Mouse (Mus musculus) T-helper 17 cell (primary cell): Measurements from ENCODE around the gene Tnr.

Experiments
- in situ Hi-C, 2 experiments: fragments of 300-600 bp; cut with MboI, MseI; formaldehyde crosslinking; loops; 1 replicate in 1 of 2; 2 replicates in 1 of 2; pipeline ENCODE4 v1.15.1; 2025; ENCODE audit warnings: high pct_unique_total_duplicates in 2 of 2

Tnr gene

DNA sequence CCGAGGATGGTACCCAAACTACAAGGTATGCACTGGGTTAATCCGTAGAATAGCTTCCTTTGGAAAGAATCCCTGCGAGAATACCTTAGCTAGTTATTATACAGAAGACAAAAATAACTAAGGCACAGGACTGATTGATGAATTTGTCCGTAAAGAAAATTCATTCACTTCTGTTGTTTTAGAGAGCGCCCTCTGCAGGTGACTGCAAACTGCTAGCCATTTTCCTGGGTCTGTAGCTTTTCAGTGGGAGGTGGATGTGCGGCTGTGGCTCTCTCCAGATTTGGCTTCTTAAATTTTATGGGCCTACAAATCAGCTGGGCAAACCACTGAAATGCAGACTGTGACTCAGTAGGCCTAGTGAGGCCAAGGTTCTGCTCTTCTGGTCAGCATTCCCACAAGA is 42.5 kb downstream of the Tnr start:
- in situ Hi-C loops: no loop called here

GRCm38 (mm10) chr1:159567171-159567570 is 43.6 kb downstream of the Tnr start:
- in situ Hi-C loops: no loop called here

DNA sequence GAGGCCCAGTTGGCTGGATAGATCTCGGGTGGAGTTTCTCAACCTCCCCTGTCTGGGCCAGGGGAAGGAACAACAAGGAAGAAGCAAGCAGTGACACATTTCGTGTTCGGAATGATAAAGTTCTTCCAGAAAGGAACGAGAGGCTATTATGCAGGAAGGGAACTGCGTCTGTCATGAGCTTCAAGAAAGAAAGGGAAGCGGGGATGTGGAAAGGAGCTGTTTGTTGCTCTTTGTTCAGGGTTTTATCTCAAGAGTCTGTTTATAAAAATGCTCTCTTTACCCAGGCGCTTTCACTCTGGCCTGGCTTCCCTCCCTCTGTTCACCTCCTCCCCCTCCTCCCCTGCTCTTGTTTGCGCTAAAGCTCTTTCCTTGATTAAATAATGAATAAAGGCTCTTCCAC is 46.7 kb downstream of the Tnr start:
- in situ Hi-C loops: no loop called here

DNA sequence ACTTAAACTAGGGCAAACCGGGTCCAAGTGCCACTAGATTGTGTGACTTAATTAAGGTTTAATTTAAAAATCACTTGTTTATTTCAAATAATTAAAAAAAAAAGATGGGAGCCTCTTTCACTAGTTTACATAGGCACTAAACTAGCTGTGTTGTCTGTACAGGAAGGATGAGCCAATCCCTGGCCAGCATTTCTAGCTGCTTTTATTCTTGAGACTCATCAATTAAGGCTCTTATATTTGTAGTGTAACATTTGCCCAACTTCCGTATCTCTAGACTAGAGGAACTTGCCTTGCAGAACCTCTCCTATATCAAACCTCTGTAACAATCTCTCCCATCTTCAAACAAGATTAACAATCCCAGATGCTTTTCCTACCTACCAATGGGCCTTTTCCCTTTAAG is 47.3 kb downstream of the Tnr start:
- in situ Hi-C loops: no loop called here

DNA sequence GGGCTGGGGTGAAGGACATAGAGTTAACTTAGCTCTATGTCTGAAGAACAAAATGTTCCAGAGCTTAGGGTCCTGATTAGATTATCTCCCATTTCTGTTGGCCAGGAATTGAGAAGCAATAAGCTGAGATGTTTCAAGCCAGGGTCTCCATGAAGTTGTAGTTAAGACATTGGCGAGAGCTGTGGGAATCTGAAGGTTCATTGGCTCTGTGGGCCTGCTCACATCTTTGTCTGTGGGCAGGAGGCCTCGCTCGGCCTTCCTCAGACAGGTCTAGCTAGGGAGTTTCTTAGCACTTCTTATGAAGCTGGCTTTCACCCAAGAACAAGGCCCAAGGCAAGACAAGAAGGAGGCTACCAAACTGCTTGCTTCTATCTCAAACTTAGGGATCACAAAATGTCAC is 48.4 kb downstream of the Tnr start:
- in situ Hi-C loops: no loop called here

GRCm38 (mm10) chr1:159573116-159573515 is 49.5 kb downstream of the Tnr start:
- in situ Hi-C loops: no loop called here

- in situ Hi-C loops: no loop called here
These were observed 51.1 kb downstream of the Tnr start for GRCm38 (mm10) chr1:159574661-159575060.

DNA sequence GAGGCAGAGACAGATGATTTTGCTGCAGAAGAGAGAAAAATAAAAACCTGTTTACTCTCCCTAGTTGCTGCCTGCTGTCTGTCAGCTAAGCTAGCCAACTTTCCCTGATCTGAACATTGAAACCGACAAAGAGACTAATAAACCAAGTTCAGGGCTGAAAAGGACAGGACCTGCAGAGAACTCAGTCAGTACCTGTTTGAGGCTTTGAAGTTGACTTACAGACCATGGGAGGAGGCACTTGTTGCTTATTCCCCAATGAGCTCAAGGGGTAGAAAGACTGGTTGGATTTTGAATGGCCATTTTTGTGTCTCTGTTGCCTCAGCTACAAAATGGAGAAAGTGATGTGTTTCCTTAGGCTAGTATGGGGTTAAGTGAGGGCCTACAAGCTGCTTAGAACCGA is 52.7 kb downstream of the Tnr start:
- in situ Hi-C loops: no loop called here

DNA sequence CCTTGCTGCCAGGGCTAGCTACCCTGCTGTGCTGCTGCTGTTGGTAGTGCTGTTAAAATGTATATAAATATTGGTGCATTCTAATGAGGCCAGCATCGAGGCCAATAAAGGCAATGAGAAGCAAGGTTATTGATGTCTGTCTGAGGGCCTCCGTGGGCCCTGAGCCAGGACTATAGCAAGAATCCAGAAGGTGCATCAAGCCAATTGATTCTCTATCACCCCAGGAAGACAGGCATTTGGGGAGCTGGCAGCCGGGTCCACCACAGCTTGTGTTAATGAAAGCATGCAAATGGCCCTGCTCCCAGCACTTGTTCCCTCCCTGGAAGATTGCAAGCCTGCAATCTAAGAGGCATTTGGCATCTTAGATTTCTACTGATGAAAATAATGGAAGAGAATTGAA is 54.8 kb downstream of the Tnr start:
- in situ Hi-C loops: no loop called here

DNA sequence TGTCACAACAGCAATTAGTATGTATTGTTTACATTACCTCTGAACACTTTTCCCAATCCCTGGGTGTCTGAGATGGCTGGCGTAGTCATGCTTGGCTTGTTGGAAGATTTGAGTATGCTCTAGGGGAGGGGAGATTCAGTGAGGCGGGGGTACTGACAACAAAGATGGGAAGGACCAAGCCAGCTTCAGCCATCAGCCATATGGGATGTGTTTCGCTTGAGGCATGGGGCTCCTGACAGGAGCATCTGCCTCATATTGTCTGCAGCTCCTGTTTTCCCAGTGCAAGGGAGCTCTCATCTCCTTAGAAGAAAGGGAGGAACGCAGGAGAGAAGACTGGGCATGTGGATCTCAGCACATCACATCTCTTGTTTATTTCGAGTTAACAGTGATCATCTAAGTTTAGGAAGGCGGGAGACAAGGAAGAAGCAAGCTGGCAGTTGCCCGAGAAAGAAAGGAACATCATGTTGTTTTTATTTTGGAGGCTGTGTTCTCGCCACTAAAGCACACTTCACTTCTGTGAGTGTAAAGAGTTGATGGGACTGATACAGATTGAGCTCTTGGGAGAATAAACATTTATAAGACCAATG is 56.9 kb downstream of the Tnr start:
- in situ Hi-C loops: no loop called here

DNA sequence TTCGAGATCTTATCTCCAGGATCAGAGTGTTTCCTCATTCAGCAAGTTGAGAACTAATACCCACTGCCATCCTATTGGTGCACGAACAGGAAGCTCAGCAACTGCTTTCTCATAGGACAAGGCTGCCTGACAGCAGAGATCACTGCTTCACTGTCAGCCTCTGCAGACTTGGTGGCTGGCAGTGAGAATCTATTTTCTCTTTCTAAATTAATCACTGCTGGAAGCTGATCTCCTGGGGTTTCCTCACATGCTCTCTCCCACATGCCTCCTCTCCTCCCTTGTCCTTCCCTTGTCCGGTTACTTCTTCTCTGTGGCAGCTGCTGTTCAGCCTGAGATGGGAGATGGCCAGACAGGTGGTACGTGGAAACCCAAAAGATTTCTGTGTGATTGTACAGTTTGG is 60.3 kb downstream of the Tnr start:
- in situ Hi-C loops: no loop called here

DNA sequence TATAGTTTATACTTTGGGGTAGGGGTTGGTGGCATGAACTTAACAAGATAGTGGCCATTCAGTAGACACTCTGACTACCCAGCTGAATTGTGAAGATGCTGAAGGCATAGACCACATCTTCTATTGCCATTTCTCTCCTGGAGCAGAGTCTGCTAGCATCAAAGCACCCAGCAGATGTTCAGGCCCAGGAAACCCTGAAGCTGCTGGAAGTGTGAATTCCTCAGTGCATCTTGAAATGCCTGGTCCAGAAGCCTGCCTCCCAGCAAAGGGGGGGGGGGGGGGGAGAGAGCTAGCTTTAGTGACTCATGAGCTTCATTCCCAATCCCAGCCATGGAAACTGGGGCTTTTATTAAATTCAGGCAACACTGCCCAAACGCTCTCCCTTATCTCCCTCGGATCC is 65.2 kb downstream of the Tnr start:
- in situ Hi-C loops: no loop called here

- in situ Hi-C loops: no loop called here
These were observed 70.8 kb downstream of the Tnr start for GRCm38 (mm10) chr1:159594099-159595058.

DNA sequence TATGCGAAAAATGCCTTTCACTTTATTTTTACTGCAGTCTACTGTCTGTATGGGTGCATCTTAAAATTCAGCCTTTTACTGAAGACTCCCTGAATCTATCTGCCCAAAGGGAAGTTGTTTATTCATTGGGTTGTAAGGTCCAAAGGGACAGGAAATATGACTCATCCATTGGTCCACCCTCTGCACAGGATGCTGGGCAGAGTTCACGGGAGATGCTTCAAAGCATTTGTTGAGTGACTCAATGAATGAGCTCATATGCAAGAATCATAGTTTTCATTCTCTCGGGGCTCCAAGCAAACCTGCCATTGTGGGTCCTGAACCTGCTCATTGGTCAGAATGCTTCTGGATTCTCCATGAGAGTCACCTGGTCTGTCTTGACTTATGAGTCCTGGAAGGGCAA is 72.2 kb downstream of the Tnr start:
- in situ Hi-C loops: no loop called here

DNA sequence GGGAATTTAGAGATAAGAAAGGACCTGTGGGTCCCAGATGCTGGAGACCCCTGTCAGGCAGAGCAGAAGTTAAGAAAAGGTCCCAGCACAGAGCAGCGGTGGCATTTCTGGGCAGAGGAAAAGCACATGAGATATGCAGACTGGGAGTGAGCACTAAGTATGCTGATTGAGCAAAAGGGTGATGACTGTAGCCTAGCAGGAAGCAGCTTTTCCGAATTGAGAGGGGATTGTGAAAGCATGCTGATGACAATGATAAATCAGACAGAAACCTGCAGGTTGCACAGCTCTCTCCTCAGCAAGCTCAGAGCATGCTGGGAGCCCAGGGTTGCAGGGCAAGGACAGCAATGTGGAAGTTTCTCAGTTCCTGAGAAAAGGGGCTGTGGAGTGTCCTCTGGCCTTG is 73.1 kb downstream of the Tnr start:
- in situ Hi-C loops: no loop called here

DNA sequence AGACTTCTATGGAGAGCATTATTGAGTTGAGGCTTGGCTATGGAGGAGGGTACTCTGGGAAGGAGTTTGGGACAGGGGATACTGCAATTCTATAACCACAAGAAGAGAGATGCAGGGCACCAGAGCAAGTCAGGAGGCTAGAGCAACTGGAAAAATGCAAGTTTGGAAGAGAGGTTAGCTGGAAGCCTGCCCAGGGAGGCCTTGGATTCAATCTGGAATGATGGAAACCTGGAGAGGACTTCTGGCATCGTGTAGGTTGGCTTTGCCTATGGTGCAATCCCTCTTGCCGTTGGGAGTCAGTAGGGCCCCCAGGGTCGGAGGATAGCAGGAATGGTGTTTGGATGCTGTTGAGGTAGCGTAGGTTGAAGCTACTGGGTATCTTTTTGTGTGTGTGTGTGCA is 90.0 kb downstream of the Tnr start:
- in situ Hi-C loops: no loop called here

DNA sequence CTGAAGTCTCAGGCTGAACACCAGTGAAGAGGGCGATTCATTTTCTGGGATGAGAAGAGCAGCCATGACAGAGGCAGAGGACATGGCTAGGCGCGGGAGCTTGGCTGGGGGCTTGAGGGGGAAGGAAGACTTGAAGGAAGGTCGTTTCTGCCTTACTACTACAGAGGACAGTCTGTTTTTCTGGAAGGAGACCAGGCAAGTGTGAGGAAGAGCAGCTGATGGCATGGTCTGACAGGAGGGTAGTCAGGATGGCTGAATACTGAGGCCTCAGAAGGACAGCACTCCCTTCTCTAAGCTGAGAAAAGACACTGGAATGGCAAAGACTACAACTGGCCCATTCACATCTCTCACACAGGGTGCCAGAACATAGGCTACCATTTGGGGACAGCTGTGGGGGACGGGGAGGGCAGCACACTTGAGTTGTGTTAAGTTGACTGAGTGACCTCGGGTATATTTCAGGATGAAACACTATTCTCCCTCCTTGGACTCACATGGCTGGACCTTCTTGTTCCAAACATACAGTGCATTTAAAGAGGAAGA is 90.6 kb downstream of the Tnr start:
- in situ Hi-C loops: no loop called here

GRCm38 (mm10) chr1:159614644-159615431 is 91.3 kb downstream of the Tnr start:
- in situ Hi-C loops: no loop called here

GRCm38 (mm10) chr1:159615686-159616085 is 92.1 kb downstream of the Tnr start:
- in situ Hi-C loops: no loop called here

DNA sequence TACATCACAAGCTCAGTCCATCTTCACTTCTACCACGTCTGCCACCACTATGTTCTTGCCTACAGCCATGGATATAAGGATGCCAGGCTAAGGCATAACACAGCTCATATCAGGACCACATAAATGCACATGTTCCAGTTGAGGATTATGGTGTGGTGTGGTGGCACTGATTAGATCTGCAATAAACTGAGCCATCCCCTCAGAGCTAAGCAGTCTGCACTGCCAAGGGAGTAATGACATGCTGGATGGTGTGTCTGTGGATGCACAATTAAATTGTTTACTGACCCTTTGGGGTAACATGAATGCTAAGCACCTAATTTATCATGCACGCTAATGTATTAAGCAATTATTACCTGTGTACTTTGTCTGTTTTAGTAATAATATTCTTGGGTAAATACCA is 95.6 kb downstream of the Tnr start:
- in situ Hi-C loops: no loop called here

DNA sequence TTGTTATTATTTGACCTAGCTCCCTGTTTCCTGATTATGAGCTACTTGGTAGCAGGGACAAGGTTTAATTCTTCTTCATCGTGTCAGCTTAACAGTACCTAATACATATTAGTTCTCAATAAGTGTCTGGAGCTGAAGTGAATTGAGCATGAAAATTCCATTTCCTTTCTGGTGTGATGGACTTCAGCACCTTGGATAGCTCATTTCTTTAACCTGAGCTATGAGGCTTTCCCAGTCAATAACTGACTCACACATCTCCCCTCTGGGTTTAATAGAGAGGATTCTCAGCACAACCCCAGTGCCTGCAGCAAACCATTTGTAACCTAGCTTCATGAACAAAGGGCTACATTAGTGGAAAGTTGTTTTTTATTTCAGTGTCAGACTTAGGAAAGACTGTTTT is 97.8 kb downstream of the Tnr start:
- in situ Hi-C loops: no loop called here

DNA sequence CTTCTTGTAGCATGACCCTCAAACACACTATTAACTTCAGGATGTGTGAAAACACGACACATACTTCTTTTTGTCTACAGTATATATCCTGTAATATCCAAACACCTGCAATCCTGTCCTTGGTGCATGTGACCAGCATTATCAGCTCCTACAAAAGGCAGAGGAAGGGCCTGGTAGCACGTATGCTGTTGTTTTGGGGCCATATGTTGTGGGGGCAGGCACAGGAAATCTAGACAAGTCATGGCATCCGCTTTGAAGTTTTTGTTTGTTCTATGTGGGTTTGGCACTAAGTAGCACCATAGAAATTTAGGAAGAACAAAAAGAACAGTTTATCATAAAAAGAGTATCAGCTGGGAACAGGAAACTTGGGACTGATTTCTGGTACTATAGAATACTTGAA is 105.5 kb downstream of the Tnr start:
- in situ Hi-C loops: no loop called here
